Mouse (Mus musculus) MEL (cell line): ENCODE results near the gene Tcf25. TPM values are rescaled to one million over a fixed set of nuclear protein-coding genes. Genes with fewer than 3 reads are reported as not detected.

ENCODE experiments used
- DNase-seq: peaks from one replicate; pipeline ENCODE4 v3.0.0; 2011; ENCODE audit warnings: low read depth, low spot score
- H3K27ac ChIP-seq: 2 replicates; pipeline ENCODE4 v1.5.1; 2012; ENCODE audit warnings: low read depth, mild to moderate bottlenecking, control low read depth, low read length, moderate library complexity; ENCODE audit not compliant: control insufficient read depth
- H3K27me3 ChIP-seq, 2 experiments: fragments of 150-350 bp in 1 of 2; sonication (generic) in 1 of 2; 2 replicates each; pipeline ENCODE4 v1.6.1; 2012; ENCODE audit warnings: low read length in 2 of 2, mild to moderate bottlenecking in 2 of 2, improper control_type of control experiment in 1 of 2, moderate library complexity in 1 of 2; ENCODE audit not compliant: insufficient read depth in 2 of 2, control insufficient read depth in 1 of 2
- H3K36me3 ChIP-seq, 2 experiments: 2 replicates each; pipeline ENCODE4 v1.6.1; 2012 to 2014; ENCODE audit warnings: low read length in 2 of 2, improper control_type of control experiment in 1 of 2, inconsistent platforms in 1 of 2, mild to moderate bottlenecking in 1 of 2; ENCODE audit not compliant: insufficient read depth in 2 of 2, control insufficient read depth in 1 of 2
- H3K4me1 ChIP-seq, 2 experiments: fragments of 150-350 bp in 1 of 2; sonication (generic) in 1 of 2; 2 replicates each; pipeline ENCODE4 v1.6.1; 2012; ENCODE audit warnings: low read length in 2 of 2, improper control_type of control experiment in 1 of 2, mild to moderate bottlenecking in 1 of 2; ENCODE audit not compliant: insufficient read depth in 2 of 2, control insufficient read depth in 1 of 2
- H3K4me3 ChIP-seq, 2 experiments: fragments of 150-350 bp in 1 of 2; sonication (generic) in 1 of 2; 2 replicates each; pipeline ENCODE4 v1.5.1; 2012; ENCODE audit warnings: low read depth in 2 of 2, low read length in 2 of 2, mild to moderate bottlenecking in 2 of 2, moderate library complexity in 2 of 2, control low read depth in 1 of 2, improper control_type of control experiment in 1 of 2; ENCODE audit not compliant: control insufficient read depth in 1 of 2, insufficient read depth in 1 of 2
- H3K79me2 ChIP-seq: 2 replicates; pipeline ENCODE4 v1.6.1; 2012; ENCODE audit warnings: mild to moderate bottlenecking, low read length, moderate library complexity; ENCODE audit not compliant: control insufficient read depth, poor library complexity, insufficient read depth
- H3K9ac ChIP-seq: 2 replicates; pipeline ENCODE4 v1.6.1; 2012; ENCODE audit warnings: low read depth, mild to moderate bottlenecking, control low read depth, low read length, moderate library complexity; ENCODE audit not compliant: control insufficient read depth, poor library complexity, severe bottlenecking
- H3K9me3 ChIP-seq: fragments of 150-350 bp; sonication (generic); replicated peaks from 2 replicates; pipeline ENCODE4 v1.6.1; 2012; ENCODE audit warnings: mild to moderate bottlenecking, low read length, improper control_type of control experiment, moderate library complexity; ENCODE audit not compliant: insufficient read depth
- BHLHE40 ChIP-seq: IDR thresholded peaks from 2 replicates; pipeline ENCODE4 v1.6.1; 2012; ENCODE audit warnings: low read depth, mild to moderate bottlenecking, inconsistent platforms, low read length, improper control_type of control experiment, borderline replicate concordance
- CHD1 ChIP-seq: IDR thresholded peaks from 2 replicates; pipeline ENCODE4 v1.6.1; 2012; ENCODE audit warnings: low read depth, mild to moderate bottlenecking, inconsistent platforms, low read length, improper control_type of control experiment
- CHD2 ChIP-seq: IDR thresholded peaks from 2 replicates; pipeline ENCODE4 v1.6.1; 2011; ENCODE audit warnings: low read length, improper control_type of control experiment
- E2F4 ChIP-seq: IDR thresholded peaks from 2 replicates; pipeline ENCODE4 v1.6.1; 2011; ENCODE audit warnings: low read depth, low read length, improper control_type of control experiment, borderline replicate concordance
- ELF1 ChIP-seq: IDR thresholded peaks from 2 replicates; pipeline ENCODE4 v1.6.1; 2014; ENCODE audit warnings: low read depth, mild to moderate bottlenecking, inconsistent platforms, low read length, improper control_type of control experiment, moderate library complexity
- EP300 ChIP-seq, 2 experiments: IDR thresholded peaks; 2 replicates each; pipeline ENCODE4 v1.6.1; 2011; ENCODE audit warnings: improper control_type of control experiment in 2 of 2, low read length in 2 of 2, low read depth in 1 of 2, mild to moderate bottlenecking in 1 of 2
- ETS1 ChIP-seq: IDR thresholded peaks from 2 replicates; pipeline ENCODE4 v1.6.1; 2012; ENCODE audit warnings: low read depth, mild to moderate bottlenecking, inconsistent platforms, low read length, improper control_type of control experiment, moderate library complexity
- GABPA ChIP-seq: IDR thresholded peaks from 2 replicates; pipeline ENCODE4 v1.6.1; 2012; ENCODE audit warnings: low read depth, mild to moderate bottlenecking, inconsistent platforms, low read length, improper control_type of control experiment, moderate library complexity
- GATA1 ChIP-seq: IDR thresholded peaks from 2 replicates; pipeline ENCODE4 v1.6.1; 2011; ENCODE audit warnings: low read depth, low read length, improper control_type of control experiment
- HCFC1 ChIP-seq: IDR thresholded peaks from 2 replicates; pipeline ENCODE4 v1.6.1; 2012; ENCODE audit warnings: low read depth, mild to moderate bottlenecking, inconsistent platforms, low read length, improper control_type of control experiment, moderate library complexity
- JUND ChIP-seq: IDR thresholded peaks from 2 replicates; pipeline ENCODE4 v1.6.1; 2011; ENCODE audit warnings: low read depth, mild to moderate bottlenecking, improper control_type of control experiment, low read length
- KAT2A ChIP-seq: conservative IDR thresholded peaks from 2 replicates; pipeline ENCODE4 v1.6.1; 2012; ENCODE audit warnings: low read depth, low read length, improper control_type of control experiment, inconsistent platforms
- MAFK ChIP-seq: IDR thresholded peaks from 2 replicates; pipeline ENCODE4 v1.6.1; 2011; ENCODE audit warnings: low read depth, mild to moderate bottlenecking, low read length, improper control_type of control experiment, borderline replicate concordance
- MAX ChIP-seq: IDR thresholded peaks from 2 replicates; pipeline ENCODE4 v1.6.1; 2011; ENCODE audit warnings: low read length, improper control_type of control experiment
- MAZ ChIP-seq: IDR thresholded peaks from 2 replicates; pipeline ENCODE4 v1.6.1; 2012; ENCODE audit warnings: low read depth, mild to moderate bottlenecking, inconsistent platforms, low read length, improper control_type of control experiment
- MEF2A ChIP-seq: IDR thresholded peaks from 2 replicates; pipeline ENCODE4 v1.6.1; 2014; ENCODE audit warnings: low read depth, mild to moderate bottlenecking, inconsistent platforms, low read length, improper control_type of control experiment; ENCODE audit not compliant: poor library complexity, insufficient replicate concordance, severe bottlenecking; ENCODE audit errors: extremely low read depth
- MXI1 ChIP-seq: IDR thresholded peaks from 2 replicates; pipeline ENCODE4 v1.6.1; 2011; ENCODE audit warnings: mild to moderate bottlenecking, low read depth, low read length, improper control_type of control experiment
- MYC ChIP-seq: IDR thresholded peaks from 2 replicates; pipeline ENCODE4 v1.6.1; 2011; ENCODE audit warnings: low read depth, mild to moderate bottlenecking, low read length, improper control_type of control experiment, moderate library complexity
- NELFE ChIP-seq: IDR thresholded peaks from 2 replicates; pipeline ENCODE4 v1.6.1; 2011; ENCODE audit warnings: low read depth, low read length, improper control_type of control experiment
- NRF1 ChIP-seq: IDR thresholded peaks from 2 replicates; pipeline ENCODE4 v1.6.1; 2014; ENCODE audit warnings: low read depth, mild to moderate bottlenecking, inconsistent platforms, low read length, improper control_type of control experiment, moderate library complexity; ENCODE audit not compliant: poor library complexity, insufficient read depth, severe bottlenecking
- POLR2A ChIP-seq, 2 experiments: IDR thresholded peaks; 2 replicates each; pipeline ENCODE4 v1.6.1; 2011 to 2012; ENCODE audit warnings: low read length in 2 of 2, mild to moderate bottlenecking in 2 of 2, control low read depth in 1 of 2, improper control_type of control experiment in 1 of 2, low read depth in 1 of 2, moderate library complexity in 1 of 2; ENCODE audit not compliant: control insufficient read depth in 1 of 2, insufficient read depth in 1 of 2, poor library complexity in 1 of 2
- POLR2AphosphoS2 ChIP-seq: IDR thresholded peaks from 2 replicates; pipeline ENCODE4 v1.6.1; 2011; ENCODE audit warnings: low read length, improper control_type of control experiment
- POLR2AphosphoS5 ChIP-seq: IDR thresholded peaks from 2 replicates; pipeline ENCODE4 v1.6.1; 2012; ENCODE audit warnings: low read depth, borderline replicate concordance, mild to moderate bottlenecking, inconsistent platforms, low read length, moderate library complexity, mixed read lengths
- RAD21 ChIP-seq: IDR thresholded peaks from 2 replicates; pipeline ENCODE4 v1.6.1; 2011; ENCODE audit warnings: mild to moderate bottlenecking, low read depth, low read length, improper control_type of control experiment
- RCOR1 ChIP-seq: IDR thresholded peaks from 2 replicates; pipeline ENCODE4 v1.6.1; 2012; ENCODE audit warnings: low read depth, mild to moderate bottlenecking, inconsistent platforms, low read length, improper control_type of control experiment
- SIN3A ChIP-seq: IDR thresholded peaks from 2 replicates; pipeline ENCODE4 v1.6.1; 2012; ENCODE audit warnings: low read length, improper control_type of control experiment, inconsistent platforms
- TAL1 ChIP-seq: IDR thresholded peaks from 2 replicates; pipeline ENCODE4 v1.6.1; 2012; ENCODE audit warnings: mild to moderate bottlenecking, inconsistent platforms, low read length, moderate library complexity, mixed read lengths
- TBP ChIP-seq: IDR thresholded peaks from 2 replicates; pipeline ENCODE4 v1.8.0; 2011; ENCODE audit warnings: low read depth, low read length, improper control_type of control experiment
- TCF12 ChIP-seq: IDR thresholded peaks from 2 replicates; pipeline ENCODE4 v1.6.1; 2014; ENCODE audit warnings: low read depth, mild to moderate bottlenecking, inconsistent platforms, low read length, improper control_type of control experiment, moderate library complexity
- UBTF ChIP-seq: IDR thresholded peaks from 2 replicates; pipeline ENCODE4 v1.6.1; 2012; ENCODE audit warnings: low read depth, mild to moderate bottlenecking, inconsistent platforms, low read length, improper control_type of control experiment, moderate library complexity, borderline replicate concordance; ENCODE audit not compliant: insufficient read depth
- USF1 ChIP-seq: IDR thresholded peaks from 2 replicates; pipeline ENCODE4 v1.6.1; 2014; ENCODE audit warnings: low read depth, mild to moderate bottlenecking, inconsistent platforms, low read length, improper control_type of control experiment, moderate library complexity
- USF2 ChIP-seq, 2 experiments: IDR thresholded peaks; 2 replicates each; pipeline ENCODE4 v1.6.1; 2011 to 2012; ENCODE audit warnings: improper control_type of control experiment in 2 of 2, low read length in 2 of 2, borderline replicate concordance in 1 of 2, inconsistent platforms in 1 of 2, low read depth in 1 of 2, mild to moderate bottlenecking in 1 of 2; ENCODE audit not compliant: insufficient read depth in 1 of 2
- ZC3H11A ChIP-seq: IDR thresholded peaks from 2 replicates; pipeline ENCODE4 v1.6.1; 2012; ENCODE audit warnings: low read depth, mild to moderate bottlenecking, inconsistent platforms, low read length, improper control_type of control experiment
- ZKSCAN1 ChIP-seq: IDR thresholded peaks from 2 replicates; pipeline ENCODE4 v1.6.1; 2012; ENCODE audit warnings: low read depth, mild to moderate bottlenecking, inconsistent platforms, low read length, improper control_type of control experiment, moderate library complexity
- ZNF384 ChIP-seq: IDR thresholded peaks from 2 replicates; pipeline ENCODE4 v1.6.1; 2012; ENCODE audit warnings: low read depth, mild to moderate bottlenecking, inconsistent platforms, low read length, improper control_type of control experiment
- polyA plus RNA-seq, 2 experiments: library from polyadenylated mRNA; stranded (reverse) in 1 of 2; unstranded in 1 of 2; fragments of >175 nt in 1 of 2; fragments of >200 nt in 1 of 2; gene quantifications; 2 replicates each; pipeline versions ENCODE4 v1.2.1 to v1.2.4; 2012; ENCODE audit warnings: low replicate concordance in 2 of 2, low read depth in 1 of 2; ENCODE audit not compliant: insufficient read length in 2 of 2, insufficient read depth in 1 of 2, missing spikeins in 1 of 2
- total RNA-seq: library from RNA; depleted of rRNA; stranded (reverse); fragments of 300-350 nt; gene quantifications from 2 replicates; pipeline ENCODE4 v1.2.3, GENCODE M21; 2012

Gene Tcf25
- total and polyA plus RNA-seq, 3 experiments, result 107 to 327 TPM; not detected in 1

DNA sequence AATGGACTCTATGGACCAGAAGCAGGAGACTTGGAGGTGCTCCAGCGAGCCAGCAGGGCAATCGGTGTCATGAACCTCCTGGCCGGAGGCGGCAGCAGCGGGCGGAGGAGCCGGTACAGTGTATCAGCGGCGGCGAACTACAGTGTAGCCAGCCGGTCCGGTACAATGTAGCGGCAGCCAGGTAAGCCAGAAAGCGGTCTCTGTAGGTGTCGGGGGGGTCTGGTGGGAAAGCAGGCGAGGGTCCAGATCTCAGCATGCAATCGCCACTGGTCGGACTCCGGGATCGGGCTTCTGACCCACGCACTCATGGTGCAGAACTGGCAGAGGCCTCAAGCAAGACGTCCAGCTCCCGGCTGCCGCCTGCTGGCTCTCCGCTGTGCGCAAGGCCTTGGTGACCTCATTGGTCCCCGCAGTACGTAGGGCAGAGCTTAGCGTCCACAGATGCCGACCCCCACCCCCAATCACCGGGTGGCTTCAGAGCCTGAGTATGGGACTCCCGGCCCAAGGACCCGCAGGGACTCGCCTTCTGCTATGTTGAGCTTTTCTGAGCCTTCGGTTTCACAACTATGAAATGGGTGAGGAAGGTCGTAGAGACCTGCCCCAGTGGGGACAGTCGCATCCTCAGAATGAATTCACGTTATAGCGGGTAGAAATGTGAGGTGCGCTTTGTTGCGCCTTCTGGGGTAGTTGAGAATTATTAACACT lies 69.5 kb downstream of the Tcf25 start:
- H3K9ac ChIP-seq, result peak overlapping the region; percentile 94
- TF ChIP-seq MXI1 (0 out of 2 replicates have a peak, but pooled peaks have one; percentile 18), KAT2A (no peak), RCOR1 (no peak), POLR2A (IDR thresholded peaks at IDR 0.05; ENCODE audit: control insufficient read depth in 1 of 2, insufficient read depth in 1 of 2, low read depth in 1 of 2, low read length in 2 of 2, poor library complexity in 1 of 2) (peak; percentile 56 to 79; a peak in 3 of 4 replicates), ELF1 (no peak), ZNF384 (peak; percentile 7; the same call in 1 of the 2 replicates), HCFC1 (peak; percentile 76), ETS1 (no peak), BHLHE40 (no peak), MAFK (no peak), TCF12 (0 out of 2 replicates have a peak, but pooled peaks have one; percentile 15), USF1 (no peak), JUND (no peak), RAD21 (0 out of 2 replicates have a peak, but pooled peaks have one; percentile 2), ZC3H11A (no peak), TBP (peak; percentile 53; the same call in 1 of the 2 replicates), POLR2AphosphoS5 (no peak), CHD1 (peak; percentile 85; the same call in 1 of the 2 replicates), TAL1 (no peak), CHD2 (no peak), POLR2AphosphoS2 (peak; percentile 45; the same call in 1 of the 2 replicates), MYC (0 out of 2 replicates have a peak, but pooled peaks have one; percentile 15), E2F4 (no peak), EP300 (IDR thresholded peaks at IDR 0.05; ENCODE audit: low read depth in 1 of 2, low read length in 2 of 2) (no peak), UBTF (no peak), MAX (peak; percentile 37; the same call in 1 of the 2 replicates), SIN3A (peak; percentile 61), GATA1 (no peak), NRF1 (peak; percentile 34; the same call in 1 of the 2 replicates), ZKSCAN1 (0 out of 2 replicates have a peak, but pooled peaks have one; percentile 13), MAZ (no peak; the same call in 1 of the 2 replicates), USF2 (IDR thresholded peaks at IDR 0.05; ENCODE audit: borderline replicate concordance in 1 of 2, insufficient read depth in 1 of 2, low read depth in 1 of 2, low read length in 2 of 2) (no peak), NELFE (peak; percentile 65), GABPA (peak; percentile 66; the same call in 1 of the 2 replicates), MEF2A (no peak)

More for the DNA sequence above, 69.5 kb downstream of the Tcf25 start:
- peaks cover 6 to 20% of the 10 kb centered on the region in 2 experiments for H3K4me1 ChIP-seq
- H3K27ac ChIP-seq, result peak overlapping the region; percentile 71
- no peaks in the 10 kb centered on the region for H3K27me3 ChIP-seq
- peaks cover 4% of the 10 kb centered on the region; the same call in 1 of the 2 replicates for H3K79me2 ChIP-seq
- DNase-seq, result peak; percentile 95
- no peaks in the 10 kb centered on the region for H3K9me3 ChIP-seq
- H3K36me3 ChIP-seq, result peaks cover 0 to 3% of the 10 kb centered on the region in 2 experiments; a peak in 1 of 4 replicates
- H3K4me3 ChIP-seq, result peak overlapping the region; percentile 90
